In the genomic region with DNA sequence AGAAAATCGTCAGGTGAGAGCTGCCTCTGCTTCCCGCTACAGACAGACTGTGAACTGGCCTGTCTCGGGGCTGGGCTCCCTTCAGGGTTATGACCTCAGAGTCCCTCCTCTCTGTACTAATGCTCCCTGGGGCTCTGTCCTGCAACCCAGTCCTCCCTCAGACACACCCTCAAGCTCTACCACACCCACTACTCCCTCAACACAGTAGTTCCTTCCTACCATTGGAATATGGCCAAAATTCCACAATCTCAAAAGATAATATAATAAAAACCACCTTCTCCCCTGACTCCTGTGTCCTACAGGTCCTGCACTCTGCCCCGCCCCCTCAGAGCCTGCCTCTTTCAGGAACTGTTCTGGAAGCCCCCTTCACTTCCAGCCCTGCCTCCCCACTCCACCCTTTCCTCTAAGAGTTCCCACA, we compare ENCODE assay signal across 13 mouse cellular contexts. TPM values are rescaled to one million over a fixed set of nuclear protein-coding genes. Genes with fewer than 3 reads are reported as not detected.
DNase-seq lines count a peak whose midpoint lies in the region; ATAC-seq and TF ChIP-seq lines count a peak whose summit lies in the region.
"Had no signal": no experiment of that assay in that cellular context is flagged by ENCODE, and none has a peak within 500 bp of the region (broad histone marks: within the 10 kb centered on the region; RNA-seq: fewer than 3 reads in every experiment).

No protein-coding gene starts in this region.

- no peak overlapping the region for H3K4me3 ChIP-seq in ES-E14 (ENCODE audit: insufficient read depth in 1 of 2, low read depth in 1 of 2, low read length in 2 of 2, poor library complexity in 1 of 2, severe bottlenecking in 1 of 2)
- H3K4me3 ChIP-seq in heart, embryonic 14.5 days (ENCODE audit: control insufficient read depth in 1 of 2, insufficient read depth in 1 of 2, low read depth in 1 of 2, low read length in 2 of 2), result no peak overlapping the region
- no peak overlapping the region for H3K4me3 ChIP-seq in lung, embryonic 16.5 days (ENCODE audit: low read length)
- no peak overlapping the region for H3K4me3 ChIP-seq in forebrain, embryonic 16.5 days (replicated peaks; ENCODE audit: low read length)
- H3K4me3 ChIP-seq: forebrain, embryonic 12.5 days; neural tube, embryonic 13.5 days had no signal

- peaks cover 3 to 15% of the 10 kb centered on the region in 2 experiments; a peak in 3 of 4 replicates for H3K4me1 ChIP-seq in ES-E14 (ENCODE audit: control insufficient read depth in 2 of 2, insufficient read depth in 2 of 2, low read length in 2 of 2, poor library complexity in 1 of 2)
- H3K4me1 ChIP-seq in heart, embryonic 14.5 days (ENCODE audit: control insufficient read depth in 2 of 2, insufficient read depth in 2 of 2, low read length in 2 of 2), result peaks cover 12 to 22% of the 10 kb centered on the region in 2 experiments
- peaks cover 17% of the 10 kb centered on the region for H3K4me1 ChIP-seq in lung, embryonic 16.5 days (replicated peaks; ENCODE audit: control insufficient read depth, insufficient read depth, low read length)
- H3K4me1 ChIP-seq in forebrain, embryonic 16.5 days (replicated peaks; ENCODE audit: control insufficient read depth, insufficient read depth, low read length), result no peaks in the 10 kb centered on the region
- H3K4me1 ChIP-seq: forebrain, embryonic 12.5 days; neural tube, embryonic 13.5 days had no signal

- no peak overlapping the region for H3K27ac ChIP-seq in ES-E14 (ENCODE audit: insufficient read depth, low read depth, low read length, poor library complexity, severe bottlenecking)
- peak overlapping the region in 1 of 2 experiments; percentile 17; a peak in 1 of 4 replicates for H3K27ac ChIP-seq in heart, embryonic 14.5 days (replicated peaks in 1 of 2; ENCODE audit: control insufficient read depth in 1 of 2, insufficient read depth in 1 of 2, low read depth in 2 of 2, low read length in 2 of 2)
- H3K27ac ChIP-seq in lung, embryonic 16.5 days (ENCODE audit: low read length), result no peak overlapping the region
- no peak overlapping the region for H3K27ac ChIP-seq in forebrain, embryonic 16.5 days (ENCODE audit: low read length)
- H3K27ac ChIP-seq: forebrain, embryonic 12.5 days; macrophage; neural tube, embryonic 13.5 days had no signal

- no peak overlapping the region for H3K4me2 ChIP-seq in heart, embryonic 14.5 days (ENCODE audit: low read length)
- H3K4me2 ChIP-seq in lung, embryonic 16.5 days (ENCODE audit: low read depth, low read length), result no peak overlapping the region
- no peak overlapping the region for H3K4me2 ChIP-seq in forebrain, embryonic 16.5 days (ENCODE audit: low read length)
- H3K4me2 ChIP-seq: forebrain, embryonic 12.5 days; neural tube, embryonic 13.5 days had no signal

- no peaks in the 10 kb centered on the region for H3K27me3 ChIP-seq in heart, embryonic 14.5 days (ENCODE audit: control insufficient read depth, insufficient read depth, low read length)
- no peaks in the 10 kb centered on the region for H3K27me3 ChIP-seq in lung, embryonic 16.5 days (ENCODE audit: control insufficient read depth, insufficient read depth, low read depth, low read length)
- H3K27me3 ChIP-seq in forebrain, embryonic 16.5 days (replicated peaks; ENCODE audit: control insufficient read depth, insufficient read depth, low read length), result no peaks in the 10 kb centered on the region
- H3K27me3 ChIP-seq: forebrain, embryonic 12.5 days; neural tube, embryonic 13.5 days had no signal

- H3K36me3 ChIP-seq in ES-E14 (ENCODE audit: control insufficient read depth, insufficient read depth, low read length, poor library complexity, severe bottlenecking), result no peaks in the 10 kb centered on the region
- no peaks in the 10 kb centered on the region for H3K36me3 ChIP-seq in heart, embryonic 14.5 days (ENCODE audit: control insufficient read depth, insufficient read depth, low read length)
- no peaks in the 10 kb centered on the region for H3K36me3 ChIP-seq in lung, embryonic 16.5 days (ENCODE audit: control insufficient read depth, insufficient read depth, low read length)
- H3K36me3 ChIP-seq in forebrain, embryonic 16.5 days (ENCODE audit: control insufficient read depth, insufficient read depth), result no peaks in the 10 kb centered on the region
- H3K36me3 ChIP-seq: forebrain, embryonic 12.5 days; neural tube, embryonic 13.5 days had no signal

- 0 out of 2 replicates have a peak, but pooled peaks have one; percentile 56 for ATAC-seq in heart, embryonic 14.5 days (ENCODE audit: insufficient number of reproducible peaks, insufficient read depth, low FRiP score, low read depth)
- peak; percentile 84 for ATAC-seq in lung, embryonic 16.5 days (ENCODE audit: low read depth)
- ATAC-seq in forebrain, embryonic 16.5 days, result no peak
- ATAC-seq: inflammation-experienced regulatory T-cells, adult 6 months had no signal

- no peak overlapping the region for H3K9ac ChIP-seq in ES-E14 (ENCODE audit: insufficient read depth, low read depth, low read length, poor library complexity, severe bottlenecking)
- H3K9ac ChIP-seq in heart, embryonic 14.5 days (ENCODE audit: low read length), result no peak overlapping the region
- H3K9ac ChIP-seq in lung, embryonic 16.5 days (ENCODE audit: low read length), result no peak overlapping the region
- no peak overlapping the region for H3K9ac ChIP-seq in forebrain, embryonic 16.5 days (replicated peaks; ENCODE audit: low read depth, low read length)
- H3K9ac ChIP-seq: forebrain, embryonic 12.5 days; neural tube, embryonic 13.5 days had no signal

- in situ Hi-C loops in ES-E14 (cut with MboI; ENCODE audit: low sequenced_read_pairs in 2 of 2, unreplicated experiment in 2 of 2), result no loop called here

- H3K9me3 ChIP-seq in ES-E14 (ENCODE audit: control insufficient read depth, insufficient read depth, low read depth, low read length), result no peaks in the 10 kb centered on the region
- no peaks in the 10 kb centered on the region for H3K9me3 ChIP-seq in heart, embryonic 14.5 days (ENCODE audit: control insufficient read depth, low read length)
- H3K9me3 ChIP-seq in lung, embryonic 16.5 days (ENCODE audit: control insufficient read depth, low read length), result no peaks in the 10 kb centered on the region
- no peaks in the 10 kb centered on the region for H3K9me3 ChIP-seq in forebrain, embryonic 16.5 days (ENCODE audit: control insufficient read depth, low read length)
- H3K9me3 ChIP-seq: forebrain, embryonic 12.5 days; neural tube, embryonic 13.5 days had no signal

- DNase-seq in adrenal gland, postnatal 10 days, result peak; percentile 31
- no peak for DNase-seq in adrenal gland, adult 8-10 months
- peak; percentile 29 for DNase-seq in ES-E14 (ENCODE audit: low read depth, low spot score)
- DNase-seq in thymus, postnatal 25 days, result no peak
- DNase-seq in frontal cortex, postnatal 14 days (ENCODE audit: low spot score in 2 of 2), result no peak
- DNase-seq: cerebellum, adult 18-20 months had no signal

- WGBS in heart, embryonic 14.5 days, result 22% methylated on average over 4 of the region's 4 CpGs
- 34% methylated on average over 4 of the region's 4 CpGs for WGBS in lung, embryonic 16.5 days
- WGBS in forebrain, embryonic 16.5 days, result 60% methylated on average over 4 of the region's 4 CpGs

TF ChIP-seq in ES-E14, 5 proteins besides CTCF, POLR2A, EP300 and RAD21:
- TF ChIP-seq ZNF384 (IDR thresholded peaks at IDR 0.05; ENCODE audit: low read depth, low read length) (no peak), CHD2 (IDR thresholded peaks at IDR 0.05; ENCODE audit: low read depth, low read length) (no peak), ZC3H11A (IDR thresholded peaks at IDR 0.05; ENCODE audit: borderline replicate concordance, low read depth, low read length) (no peak), MAFK (IDR thresholded peaks at IDR 0.05; ENCODE audit: insufficient read depth, low read depth, low read length) (no peak)

RNA-seq across cellular contexts. Expression of gene Dnah2, which starts 45.0 kb away (rescaled TPM):
- under 1 TPM; 0.30 TPM for total RNA-seq in adrenal gland, postnatal 10 days (2021)
- 1 to 10 TPM in 1 of 4 experiments, under 1 TPM in 3; 0.14 to 1.0 (median 0.70) TPM for total RNA-seq in adrenal gland, adult 8-10 months (2022)
- 0.98 and 2.5 TPM in 2 replicates for total RNA-seq in ES-E14 (2012; rRNA removed)
- 0.13 and 0.36 TPM in 2 replicates for polyA plus RNA-seq in heart, embryonic 14.5 days (2014; fragmentation: Nextera tagmentation; extraction: Ambion mirVana)
- polyA plus RNA-seq in lung, embryonic 16.5 days (2015; fragmentation: Nextera tagmentation; extraction: Ambion mirVana), result 1.9 TPM in 2 replicates
- polyA plus RNA-seq in forebrain, embryonic 16.5 days (2015; fragmentation: Nextera tagmentation; extraction: Ambion mirVana), result 3.5 and 3.7 TPM in 2 replicates

RNA-seq across cellular contexts. Expression of gene Efnb3, which starts 56.1 kb away (rescaled TPM):
- 1 to 10 TPM; 2.2 to 3.8 TPM for total RNA-seq in adrenal gland, postnatal 10 days (2021)
- under 1 TPM; 0.77 to 0.86 (median 0.81) TPM for total RNA-seq in adrenal gland, adult 8-10 months (2022)
- total RNA-seq in ES-E14 (2012; rRNA removed), result 3.1 and 3.2 TPM in 2 replicates
- 14.2 and 20.4 TPM in 2 replicates for polyA plus RNA-seq in heart, embryonic 14.5 days (2014; fragmentation: Nextera tagmentation; extraction: Ambion mirVana)
- 5.6 and 5.7 TPM in 2 replicates for polyA plus RNA-seq in lung, embryonic 16.5 days (2015; fragmentation: Nextera tagmentation; extraction: Ambion mirVana)
- 95.7 and 123 TPM in 2 replicates for polyA plus RNA-seq in forebrain, embryonic 16.5 days (2015; fragmentation: Nextera tagmentation; extraction: Ambion mirVana)

Comparison
In these comparisons a context has a peak if more than half of its experiments do, and no peak if none do; other contexts are left out.
1. DNase-seq: peak in adrenal gland, postnatal 10 days (single experiment) and ES-E14 (single experiment); none in adrenal gland, adult 8-10 months (single experiment), thymus, postnatal 25 days (single experiment) and frontal cortex, postnatal 14 days (0 of 2).